Mouse (Mus musculus) adrenal gland, adult (tissue): ENCODE data around the gene Krtap5-4.
"Not testable (repeated sequence)": the region's sequence is repeated elsewhere in the genome, so short reads cannot be mapped to it uniquely, and the experiment has no call there.

Experiments used
- DNase-seq, 2 experiments: peaks; one replicate each; pipeline ENCODE4 v3.0.0; 2022 to 2023; ENCODE audit warnings: low spot score in 1 of 2; ENCODE audit not compliant: inconsistent age in 2 of 2

The Krtap5-4 gene

GRCm38 (mm10) chr7:142303249-142303648 lies at the start of gene Krtap5-4:
Krtap5-4 (plus strand) TSS chr7:142303549.
- no peak for DNase-seq

- DNase-seq: peak; percentile 17 to 66
These were observed 47.8 kb upstream of the Krtap5-4 start for GRCm38 (mm10) chr7:142255517-142255916.

- not testable (repeated sequence) for DNase-seq
These were observed 45.1 kb upstream of the Krtap5-4 start, which contains the start of gene Gm2431 for GRCm38 (mm10) chr7:142258254-142258653. Gm2431 (minus strand) TSS chr7:142258354.

- DNase-seq: not testable (repeated sequence)
These were observed 29.1 kb upstream of the Krtap5-4 start, which contains the start of gene Gm4559 for GRCm38 (mm10) chr7:142274263-142274662. Gm4559 (minus strand) TSS chr7:142274363.

- DNase-seq: peak; percentile 60 to 83
These were observed 25.2 kb upstream of the Krtap5-4 start for GRCm38 (mm10) chr7:142278183-142278582.

GRCm38 (mm10) chr7:142279291-142279690 lies 24.1 kb upstream of the Krtap5-4 start:
- DNase-seq: not testable (repeated sequence)

- DNase-seq: peak; percentile 34 to 66
These were observed 20.5 kb upstream of the Krtap5-4 start for GRCm38 (mm10) chr7:142282847-142283246.

- peak; percentile 62 to 87 for DNase-seq
These were observed 19.2 kb upstream of the Krtap5-4 start for GRCm38 (mm10) chr7:142284023-142284591.

GRCm38 (mm10) chr7:142284615-142285080 lies 18.7 kb upstream of the Krtap5-4 start:
- peak; percentile 90 to 97 for DNase-seq

GRCm38 (mm10) chr7:142285130-142285835 lies 18.1 kb upstream of the Krtap5-4 start:
- peak; percentile 55 to 86 for DNase-seq

GRCm38 (mm10) chr7:142285910-142286612 lies 17.3 kb upstream of the Krtap5-4 start:
- not testable (repeated sequence) for DNase-seq

GRCm38 (mm10) chr7:142293851-142294250 lies 9.5 kb upstream of the Krtap5-4 start:
- DNase-seq: peak in 1 of 2 experiments; percentile 57

GRCm38 (mm10) chr7:142295418-142295817 lies 7.9 kb upstream of the Krtap5-4 start:
- no peak for DNase-seq

- peak in 1 of 2 experiments; percentile 33 for DNase-seq
These were observed 7.2 kb upstream of the Krtap5-4 start for GRCm38 (mm10) chr7:142296108-142296507.

- DNase-seq: not testable (repeated sequence)
These were observed 6.3 kb upstream of the Krtap5-4 start, which contains the start of gene Krtap5-1 for GRCm38 (mm10) chr7:142297018-142297417. Krtap5-1 (minus strand) TSS chr7:142297118.

GRCm38 (mm10) chr7:142303929-142304328 lies 580 bp downstream of the Krtap5-4 start:
- DNase-seq: not testable (repeated sequence)

GRCm38 (mm10) chr7:142314600-142315285 lies 11.4 kb downstream of the Krtap5-4 start:
- DNase-seq: no peak

GRCm38 (mm10) chr7:142316558-142316957 lies 13.2 kb downstream of the Krtap5-4 start:
- DNase-seq: peak; percentile 33 to 79

GRCm38 (mm10) chr7:142317216-142317615 lies 13.9 kb downstream of the Krtap5-4 start:
- no peak for DNase-seq

- no peak for DNase-seq
These were observed 15.8 kb downstream of the Krtap5-4 start for GRCm38 (mm10) chr7:142319124-142319523.

GRCm38 (mm10) chr7:142320906-142321305 lies 17.6 kb downstream of the Krtap5-4 start:
- peak in 1 of 2 experiments; percentile 37 for DNase-seq
